Mouse (Mus musculus): ENCODE results near the gene Bcl2l13.

DNA sequence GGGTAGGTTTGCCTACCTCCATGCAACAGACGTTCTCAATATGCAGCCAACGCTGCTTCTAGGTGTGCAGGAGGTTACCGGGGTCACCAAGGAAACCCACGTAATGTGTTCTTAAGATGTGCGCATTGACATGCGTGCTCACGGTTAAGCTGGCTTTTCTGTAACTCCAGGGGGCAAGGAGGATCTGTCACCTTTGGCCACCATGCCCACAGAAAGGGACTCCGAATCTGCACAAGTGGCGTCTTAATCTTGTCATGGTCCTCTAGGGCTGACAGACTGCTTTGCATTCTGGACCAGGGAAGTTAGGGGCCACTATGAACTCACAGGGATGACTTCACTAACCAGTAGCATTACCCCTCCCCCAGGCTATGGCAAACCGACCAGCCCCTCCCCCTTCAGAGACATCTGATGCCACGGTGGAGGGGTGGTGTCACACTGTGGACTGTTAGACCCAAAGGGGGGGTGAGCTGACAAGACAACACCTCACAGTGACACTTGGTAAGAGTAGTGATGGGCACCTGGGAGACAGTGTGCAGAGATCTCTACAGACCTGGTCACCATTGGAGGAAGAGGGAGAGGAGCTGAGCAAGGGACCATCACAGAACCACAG lies 102.1 kb downstream of the Bcl2l13 start:
- TF ChIP-seq POLR2A (IDR thresholded peaks at IDR 0.05; ENCODE audit: extremely low read depth, insufficient read depth, low read length) (no peak), CTCF (IDR thresholded peaks at IDR 0.05; ENCODE audit: low read depth, low read length) (no peak)
